Mouse (Mus musculus): ENCODE results near the gene Itgad.

Itgad gene

DNA sequence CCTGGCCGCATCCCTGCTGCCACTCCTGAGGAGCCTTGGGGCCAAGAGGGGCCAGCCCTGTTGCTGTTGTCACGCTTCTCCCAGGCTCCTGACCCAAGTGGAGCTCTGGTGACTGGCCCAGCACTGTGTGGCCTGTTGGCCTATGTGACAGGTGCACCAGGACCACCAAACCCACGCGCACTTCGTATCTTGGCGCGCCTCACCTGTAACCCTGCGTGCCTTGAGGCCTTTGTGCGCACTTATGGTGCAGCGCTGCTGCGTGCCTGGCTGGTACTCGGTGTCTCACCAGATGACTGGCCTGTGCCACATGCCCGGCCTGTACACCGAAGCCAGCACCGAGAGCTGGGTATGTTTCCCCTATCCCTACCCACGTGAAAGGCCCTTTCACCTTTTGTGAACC, 88.2 kb downstream of the Itgad start:
- in situ Hi-C loops (cut with MboI, MseI): loop anchor here (5.0 to 10.0 kb wide), 2 partner anchors 102 to 105 kb away; no protein-coding TSS in a partner anchor

GRCm38 (mm10) chr7:128243921-128244320, 89.7 kb downstream of the Itgad start:
- in situ Hi-C loops (cut with MboI, MseI): loop anchor here (5.0 to 10.0 kb wide), 2 partner anchors 101 to 103 kb away; no protein-coding TSS in a partner anchor

DNA sequence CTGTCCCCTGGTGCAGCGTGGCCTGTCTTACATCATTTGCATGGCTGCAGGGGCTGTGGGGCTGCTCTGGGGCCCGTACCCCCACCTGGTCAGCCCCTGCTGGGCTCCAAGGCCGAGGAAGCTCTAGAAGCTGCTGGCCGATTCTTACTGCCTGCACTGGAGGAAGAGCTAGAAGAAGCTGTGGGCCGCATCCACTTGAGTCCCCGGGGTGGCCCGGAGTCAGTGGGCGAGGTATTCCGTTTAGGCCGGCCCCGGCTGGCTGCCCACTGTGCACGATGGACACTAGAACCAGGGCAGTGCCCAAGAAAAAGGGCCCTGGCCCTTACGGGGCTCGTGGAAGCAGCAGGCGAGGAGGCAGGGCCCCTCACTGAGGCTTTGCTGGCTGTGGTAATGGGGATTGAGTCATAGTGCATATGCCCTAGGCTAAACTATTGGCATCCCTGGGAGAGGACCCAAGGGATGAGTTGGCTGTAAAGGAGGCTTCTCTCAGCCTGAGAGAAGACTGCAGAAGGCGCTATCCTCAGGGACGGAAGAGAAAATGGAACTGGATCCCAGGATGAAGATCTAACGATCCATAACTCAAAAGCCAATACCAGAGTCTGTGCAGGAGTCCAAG, 90.3 kb downstream of the Itgad start:
- in situ Hi-C loops (cut with MboI, MseI): loop anchor here (5.0 to 10.0 kb wide), 4 partner anchors 43 to 443 kb away; no protein-coding TSS in a partner anchor

GRCm38 (mm10) chr7:128245547-128245946, 91.4 kb downstream of the Itgad start:
- in situ Hi-C loops (cut with MboI, MseI): loop anchor here (5.0 to 10.0 kb wide), 3 partner anchors 42 to 442 kb away; no protein-coding TSS in a partner anchor

DNA sequence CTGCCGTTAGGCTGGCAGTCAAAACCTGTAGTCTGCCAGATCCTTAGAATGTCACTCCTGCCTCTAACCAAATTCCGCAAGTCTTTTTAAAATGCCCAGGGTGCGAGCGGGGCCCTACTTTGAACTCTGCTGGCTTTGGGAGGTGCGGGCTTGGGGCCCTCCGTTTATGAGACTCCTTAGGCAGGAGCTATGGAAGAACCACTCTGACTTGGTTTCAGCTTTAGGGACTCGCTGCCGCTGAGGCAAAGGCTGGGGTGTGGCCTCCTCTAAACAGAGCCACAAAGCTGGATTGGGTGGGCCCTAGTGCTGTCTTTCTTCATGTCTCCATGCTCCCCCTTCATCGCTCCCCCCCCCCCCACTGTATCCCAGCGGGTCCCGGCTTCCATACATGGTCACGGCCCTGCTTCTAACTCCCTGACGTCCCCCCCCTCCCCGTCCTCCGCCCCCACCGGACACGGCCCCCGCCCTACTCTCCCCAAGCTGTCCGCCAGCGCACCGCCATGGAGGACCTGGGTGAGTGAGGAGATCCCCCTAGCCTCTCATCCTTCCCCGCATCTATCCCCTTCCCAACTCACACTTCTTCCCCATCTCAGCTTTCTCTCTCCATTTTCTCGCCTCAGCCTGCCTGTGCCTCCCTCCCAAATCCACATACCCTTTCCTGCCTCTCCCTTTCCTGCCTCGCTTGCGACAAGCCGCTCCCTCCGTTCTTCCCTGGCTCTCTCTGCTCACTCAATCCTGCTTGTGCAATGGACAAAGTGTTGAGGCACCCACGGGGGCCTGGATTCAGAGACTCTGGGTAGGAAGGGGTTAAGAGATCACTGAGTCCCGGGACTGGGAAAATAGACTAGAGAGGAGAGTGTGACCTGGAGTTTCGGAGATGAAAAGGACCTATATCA, 92.6 kb downstream of the Itgad start, which contains the start of gene Tgfb1i1:
Gene Tgfb1i1 (plus strand): TSS at position 317 of the 896 bp plus-strand sequence.
- in situ Hi-C loops (cut with MboI, MseI): loop anchor here (5.0 to 10.0 kb wide), 3 partner anchors 41 to 441 kb away; no protein-coding TSS in a partner anchor

DNA sequence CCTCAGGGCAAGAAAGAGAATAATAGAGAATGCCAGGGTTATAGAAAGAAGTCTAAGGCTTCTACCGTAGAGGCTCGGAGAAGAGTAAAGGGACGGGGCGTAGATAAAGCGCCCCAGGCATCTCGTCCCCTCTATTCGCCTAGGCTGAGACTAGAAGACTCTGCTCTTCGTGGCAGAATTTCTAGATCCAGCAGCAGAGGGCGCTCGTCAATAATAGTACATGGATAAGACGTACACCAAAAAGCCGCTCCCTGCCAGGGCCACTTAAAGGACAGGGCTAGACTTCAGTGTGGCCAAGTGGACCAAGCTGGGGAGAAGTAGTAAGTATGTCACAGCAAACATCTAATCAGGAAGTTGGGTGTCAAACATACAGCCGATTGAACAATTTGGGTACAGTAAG, 93.3 kb downstream of the Itgad start:
- in situ Hi-C loops (cut with MboI, MseI): loop anchor here (5.0 to 10.0 kb wide), 3 partner anchors 40 to 440 kb away; no protein-coding TSS in a partner anchor

GRCm38 (mm10) chr7:128248081-128249042, 94.2 kb downstream of the Itgad start:
- in situ Hi-C loops (cut with MboI, MseI): loop anchor here (5.0 to 10.0 kb wide), 3 partner anchors 39 to 439 kb away; no protein-coding TSS in a partner anchor

DNA sequence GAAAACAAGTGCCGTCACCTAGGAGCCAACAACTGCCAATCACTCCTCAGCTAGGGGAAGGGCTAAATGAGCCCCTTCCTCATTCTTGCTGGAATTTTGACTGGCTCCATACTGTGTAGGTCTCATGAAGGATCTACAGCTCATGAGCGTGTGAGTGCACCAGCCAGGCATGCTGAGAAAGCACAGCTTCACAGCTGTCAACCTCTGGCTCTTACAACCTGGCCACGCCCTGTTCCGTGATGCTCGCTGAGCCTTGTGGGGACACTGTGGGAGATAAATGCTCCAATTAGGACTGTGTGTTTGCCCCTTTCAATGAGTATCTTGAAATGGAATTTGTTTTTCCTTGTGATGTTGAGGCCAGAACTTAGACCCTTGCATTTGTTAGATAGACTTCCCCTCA, 95.8 kb downstream of the Itgad start:
- in situ Hi-C loops (cut with MboI, MseI): loop anchor here (5.0 to 10.0 kb wide), 3 partner anchors 37 to 437 kb away; no protein-coding TSS in a partner anchor

DNA sequence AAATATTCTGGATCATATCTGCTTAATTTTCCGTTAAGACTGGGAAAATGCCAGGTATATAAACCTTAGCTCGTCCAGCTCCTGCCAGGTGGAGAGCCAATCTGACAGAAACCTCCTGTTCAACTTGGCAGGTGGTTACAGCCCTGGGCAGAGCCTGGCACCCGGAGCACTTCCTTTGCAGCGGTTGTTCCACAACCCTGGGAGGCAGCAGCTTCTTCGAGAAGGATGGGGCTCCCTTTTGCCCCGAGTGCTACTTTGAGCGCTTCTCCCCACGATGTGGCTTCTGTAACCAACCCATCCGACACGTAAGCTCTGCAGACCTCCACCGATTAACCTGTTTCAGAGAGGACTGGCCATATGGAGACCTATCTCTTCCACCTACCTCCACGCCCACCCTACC, 97.8 kb downstream of the Itgad start:
- in situ Hi-C loops (cut with MboI, MseI): no loop called here

- in situ Hi-C loops (cut with MboI, MseI): no loop called here
Observed at GRCm38 (mm10) chr7:128252609-128253008, 98.4 kb downstream of the Itgad start.

DNA sequence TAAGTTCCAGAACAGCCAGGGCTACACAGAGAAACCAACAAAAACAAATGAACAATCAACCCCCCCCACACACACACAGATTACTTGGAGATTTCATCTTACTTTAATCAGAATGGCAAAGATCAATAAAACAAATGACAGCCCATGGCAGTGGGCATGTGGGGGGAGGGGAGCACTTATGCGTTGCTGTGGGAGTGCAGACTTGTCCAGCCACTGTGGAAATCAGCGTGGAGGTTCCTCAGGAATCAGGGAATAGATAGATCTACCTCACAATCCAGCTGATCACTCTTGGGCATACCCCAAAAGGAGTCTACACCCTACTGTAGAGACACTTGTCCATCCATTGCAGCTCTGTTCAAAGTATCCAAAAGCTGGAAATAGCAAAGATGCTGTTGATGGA, 100.8 kb downstream of the Itgad start:
- in situ Hi-C loops (cut with MboI, MseI): no loop called here

DNA sequence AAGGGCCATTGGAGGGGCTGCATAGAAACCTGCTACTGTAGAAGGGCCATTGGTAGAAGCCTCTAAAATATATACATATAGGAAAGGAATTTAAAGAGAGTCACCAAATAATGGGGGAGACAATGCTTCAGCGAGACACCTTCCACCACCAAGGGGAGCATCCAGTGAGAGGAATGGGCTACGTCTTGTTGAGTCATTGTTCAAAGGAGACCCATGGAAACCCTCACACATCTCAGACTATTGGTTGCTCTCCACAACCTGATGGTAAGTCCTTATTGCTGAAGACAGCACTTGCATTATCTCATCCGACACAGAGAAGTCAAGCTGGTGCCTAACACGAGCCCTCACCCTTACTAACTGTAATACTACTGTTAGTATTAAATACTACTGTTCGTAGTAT, 101.6 kb downstream of the Itgad start:
- in situ Hi-C loops (cut with MboI, MseI): no loop called here

DNA sequence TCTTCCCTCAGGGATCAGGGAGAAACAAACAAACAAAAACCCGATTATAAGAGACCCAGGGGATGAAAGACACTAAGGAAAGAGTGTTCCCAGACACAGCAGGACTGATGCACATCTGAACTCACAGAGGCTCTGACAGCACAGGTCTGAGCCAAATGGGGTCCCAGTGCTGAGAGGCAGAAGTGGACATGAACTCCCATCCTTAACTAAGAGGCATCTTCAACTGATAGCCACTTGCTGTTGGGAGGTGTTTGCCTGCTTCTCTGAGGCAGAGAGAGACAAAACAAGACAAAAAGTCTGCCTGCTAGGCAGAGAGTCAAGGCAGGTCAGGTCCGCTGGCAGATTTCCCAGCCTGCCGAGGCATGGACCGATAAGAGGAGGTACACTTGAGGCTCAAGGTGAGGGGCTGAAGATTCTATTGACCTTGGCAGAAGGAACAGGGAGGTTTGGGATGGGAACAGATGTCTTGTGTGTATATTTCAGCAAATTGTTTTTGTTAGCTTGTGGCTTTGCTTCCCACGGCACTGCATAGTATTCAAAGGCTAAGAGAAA, 102.7 kb downstream of the Itgad start:
- in situ Hi-C loops (cut with MboI, MseI): no loop called here

DNA sequence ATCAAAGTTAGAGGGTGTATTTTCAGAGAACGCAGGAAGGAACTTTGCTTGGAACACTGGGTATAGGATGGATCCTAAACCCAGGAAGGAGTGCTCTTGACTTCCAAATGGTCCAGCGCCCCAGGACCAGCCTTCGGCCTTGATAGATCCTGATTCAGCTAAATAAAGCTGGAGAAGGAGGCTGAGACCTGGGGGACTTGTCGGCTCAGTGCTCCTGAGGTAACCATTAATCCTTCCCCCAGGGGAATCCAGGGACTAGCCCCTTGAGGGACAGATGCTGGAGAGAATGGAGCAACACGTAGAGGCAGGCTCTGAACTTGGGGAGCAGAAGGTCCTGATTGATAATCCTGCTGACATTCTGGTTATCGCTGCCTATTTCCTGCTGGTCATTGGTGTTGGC, 111.2 kb downstream of the Itgad start, which contains the start of gene Slc5a2:
Gene Slc5a2 (plus strand): TSS at position 247 of the 400 bp plus-strand sequence.
- in situ Hi-C loops (cut with MboI, MseI): no loop called here

- in situ Hi-C loops (cut with MboI, MseI): no loop called here
Observed at GRCm38 (mm10) chr7:128266056-128266455, 111.9 kb downstream of the Itgad start.

DNA sequence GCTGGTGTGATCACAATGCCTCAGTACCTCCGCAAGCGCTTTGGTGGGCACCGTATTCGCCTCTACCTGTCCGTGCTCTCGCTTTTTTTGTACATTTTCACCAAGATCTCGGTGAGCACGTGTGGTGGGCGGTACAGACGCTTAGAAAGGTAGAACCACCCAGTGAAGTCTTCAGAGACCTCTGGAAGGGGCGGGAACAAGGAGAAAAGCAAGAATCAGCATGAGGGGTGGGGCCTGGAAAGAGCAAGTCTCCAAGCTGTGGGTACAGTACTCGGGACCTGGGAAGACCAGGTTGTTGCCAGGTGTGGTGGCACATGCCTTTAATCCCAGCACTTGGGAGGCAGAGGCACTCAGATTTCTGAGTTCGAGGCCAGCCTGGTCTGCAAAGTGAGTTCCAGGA, 113.2 kb downstream of the Itgad start:
- in situ Hi-C loops (cut with MboI, MseI): no loop called here

- in situ Hi-C loops (cut with MboI, MseI): no loop called here
Observed at GRCm38 (mm10) chr7:128267813-128268212, 113.6 kb downstream of the Itgad start.

- in situ Hi-C loops (cut with MboI, MseI): no loop called here
Observed at GRCm38 (mm10) chr7:128270431-128270850, 116.3 kb downstream of the Itgad start.

GRCm38 (mm10) chr7:128271496-128271895, 117.3 kb downstream of the Itgad start:
- in situ Hi-C loops (cut with MboI, MseI): no loop called here

Data from T-helper 17 cell (primary cell).